Comparison of ENCODE assay signal across 9 mouse cellular contexts in genomic region chr12:111725338-111726121, GRCm38 (mm10). TPM values are rescaled to one million over a fixed set of nuclear protein-coding genes. Genes with fewer than 3 reads are reported as not detected.
DNase-seq lines count a peak whose midpoint lies in the region; ATAC-seq lines count a peak whose summit lies in the region.
"Had no signal": no experiment of that assay in that cellular context is flagged by ENCODE, and none has a peak within 500 bp of the region (broad histone marks: within the 10 kb centered on the region; RNA-seq: fewer than 3 reads in every experiment).

No protein-coding gene starts in this region.

- intact Hi-C loops in heart, postnatal 25 days (cut with DNase I), result no loop called here

- DNase-seq in heart, embryonic 10.5 days (ENCODE audit: low spot score), result no peak
- DNase-seq in heart, postnatal 25 days (ENCODE audit: low spot score), result no peak
- no peak for DNase-seq in thymus, postnatal 4 days
- no peak for DNase-seq in liver, embryonic 11.5 days (ENCODE audit: low spot score)

- peaks cover 44% of the 10 kb centered on the region for H3K36me3 ChIP-seq in heart, embryonic 10.5 days
- H3K36me3 ChIP-seq in embryonic facial prominence, embryonic 15.5 days, result peaks cover 32% of the 10 kb centered on the region
- H3K36me3 ChIP-seq in hindbrain, embryonic 16.5 days (ENCODE audit: control insufficient read depth, insufficient read depth, low read length), result peaks cover 5% of the 10 kb centered on the region; the same call in 1 of the 2 replicates
- peaks cover 40% of the 10 kb centered on the region for H3K36me3 ChIP-seq in midbrain, embryonic 12.5 days
- peaks cover 10% of the 10 kb centered on the region; the same call in 1 of the 2 replicates for H3K36me3 ChIP-seq in liver, embryonic 11.5 days (ENCODE audit: control insufficient read depth, insufficient read depth, low read length)

- no peak overlapping the region for H3K4me2 ChIP-seq in embryonic facial prominence, embryonic 15.5 days (replicated peaks)
- H3K4me2 ChIP-seq in hindbrain, embryonic 16.5 days (ENCODE audit: low read length), result no peak overlapping the region
- no peak overlapping the region for H3K4me2 ChIP-seq in midbrain, embryonic 12.5 days (replicated peaks)
- no peak overlapping the region for H3K4me2 ChIP-seq in liver, embryonic 11.5 days
- H3K4me2 ChIP-seq: limb, embryonic 13.5 days had no signal

- H3K9ac ChIP-seq in embryonic facial prominence, embryonic 15.5 days, result no peak overlapping the region
- H3K9ac ChIP-seq in hindbrain, embryonic 16.5 days (ENCODE audit: low read depth, low read length), result peak overlapping the region; percentile 31; the same call in 1 of the 2 replicates
- H3K9ac ChIP-seq in midbrain, embryonic 12.5 days (replicated peaks), result no peak overlapping the region
- no peak overlapping the region for H3K9ac ChIP-seq in liver, embryonic 11.5 days (ENCODE audit: low read depth, low read length)
- H3K9ac ChIP-seq: limb, embryonic 13.5 days had no signal

- H3K4me3 ChIP-seq in heart, embryonic 10.5 days, result no peak overlapping the region
- no peak overlapping the region for H3K4me3 ChIP-seq in embryonic facial prominence, embryonic 15.5 days (replicated peaks)
- no peak overlapping the region for H3K4me3 ChIP-seq in hindbrain, embryonic 16.5 days (ENCODE audit: low read length)
- H3K4me3 ChIP-seq in midbrain, embryonic 12.5 days, result no peak overlapping the region
- no peak overlapping the region for H3K4me3 ChIP-seq in liver, embryonic 11.5 days (ENCODE audit: low read depth, low read length)
- H3K4me3 ChIP-seq: limb, embryonic 13.5 days had no signal

- no peaks in the 10 kb centered on the region for H3K27me3 ChIP-seq in heart, embryonic 10.5 days (ENCODE audit: insufficient read depth, poor library complexity, severe bottlenecking)
- H3K27me3 ChIP-seq in embryonic facial prominence, embryonic 15.5 days, result no peaks in the 10 kb centered on the region
- no peaks in the 10 kb centered on the region for H3K27me3 ChIP-seq in hindbrain, embryonic 16.5 days (replicated peaks; ENCODE audit: control insufficient read depth, insufficient read depth, low read length)
- no peaks in the 10 kb centered on the region for H3K27me3 ChIP-seq in midbrain, embryonic 12.5 days
- no peaks in the 10 kb centered on the region for H3K27me3 ChIP-seq in liver, embryonic 11.5 days (replicated peaks; ENCODE audit: control insufficient read depth, insufficient read depth, low read length)
- H3K27me3 ChIP-seq: limb, embryonic 13.5 days had no signal

- H3K9me3 ChIP-seq in heart, embryonic 10.5 days, result no peaks in the 10 kb centered on the region
- no peaks in the 10 kb centered on the region for H3K9me3 ChIP-seq in embryonic facial prominence, embryonic 15.5 days (replicated peaks)
- no peaks in the 10 kb centered on the region for H3K9me3 ChIP-seq in hindbrain, embryonic 16.5 days (ENCODE audit: control insufficient read depth, low read length)
- no peaks in the 10 kb centered on the region for H3K9me3 ChIP-seq in midbrain, embryonic 12.5 days
- no peaks in the 10 kb centered on the region for H3K9me3 ChIP-seq in liver, embryonic 11.5 days (ENCODE audit: control insufficient read depth, low read length)
- H3K9me3 ChIP-seq: limb, embryonic 13.5 days had no signal

- no peak for ATAC-seq in embryonic facial prominence, embryonic 15.5 days (ENCODE audit: insufficient number of reproducible peaks, low FRiP score, low TSS enrichment, low read depth)
- ATAC-seq in hindbrain, embryonic 16.5 days, result no peak
- no peak for ATAC-seq in midbrain, embryonic 12.5 days (ENCODE audit: low FRiP score, low read depth)
- ATAC-seq in liver, embryonic 11.5 days (replicated peaks; ENCODE audit: low FRiP score), result no peak
- ATAC-seq in megakaryocyte progenitor cell, adult 5-6 weeks (replicated peaks; ENCODE audit: poor library complexity), result no peak

- H3K4me1 ChIP-seq in heart, embryonic 10.5 days, result peaks cover 17% of the 10 kb centered on the region
- 0 out of 2 replicates have a peak, but pooled peaks cover 3% of the 10 kb centered on the region for H3K4me1 ChIP-seq in embryonic facial prominence, embryonic 15.5 days
- H3K4me1 ChIP-seq in hindbrain, embryonic 16.5 days (ENCODE audit: control insufficient read depth, insufficient read depth, low read depth, low read length), result no peaks in the 10 kb centered on the region; the same call in 1 of the 2 replicates
- H3K4me1 ChIP-seq in midbrain, embryonic 12.5 days, result peaks cover 10% of the 10 kb centered on the region
- no peaks in the 10 kb centered on the region for H3K4me1 ChIP-seq in liver, embryonic 11.5 days (replicated peaks; ENCODE audit: control insufficient read depth, insufficient read depth, low read length)
- H3K4me1 ChIP-seq: limb, embryonic 13.5 days had no signal

- 67% methylated on average over 12 of the region's 12 CpGs for WGBS in heart, embryonic 10.5 days
- WGBS in embryonic facial prominence, embryonic 15.5 days, result 58% methylated on average over 12 of the region's 12 CpGs
- 53% methylated on average over 12 of the region's 12 CpGs for WGBS in hindbrain, embryonic 16.5 days
- WGBS in midbrain, embryonic 12.5 days, result 61% methylated on average over 12 of the region's 12 CpGs
- 76% methylated on average over 12 of the region's 12 CpGs for WGBS in liver, embryonic 11.5 days

- peak overlapping the region; percentile 43; the same call in 1 of the 2 replicates for H3K27ac ChIP-seq in heart, embryonic 10.5 days
- peak overlapping the region; percentile 48 for H3K27ac ChIP-seq in embryonic facial prominence, embryonic 15.5 days (replicated peaks)
- H3K27ac ChIP-seq in hindbrain, embryonic 16.5 days (ENCODE audit: low read depth, low read length), result peak overlapping the region; percentile 68
- peak overlapping the region; percentile 55 for H3K27ac ChIP-seq in midbrain, embryonic 12.5 days (replicated peaks)
- no peak overlapping the region for H3K27ac ChIP-seq in liver, embryonic 11.5 days (ENCODE audit: low read depth, low read length)
- H3K27ac ChIP-seq: limb, embryonic 13.5 days had no signal

RNA-seq across cellular contexts. Expression of gene Apopt1, which starts 12.5 kb away (rescaled TPM):
- 53.3 and 55.2 TPM in 2 replicates for polyA plus RNA-seq in heart, embryonic 10.5 days (2016; fragmentation: Nextera tagmentation; extraction: Ambion mirVana)
- 10 to 100 TPM; 32.1 to 36.4 TPM for total RNA-seq in heart, postnatal 25 days (2021)
- polyA plus RNA-seq in embryonic facial prominence, embryonic 15.5 days (2015; fragmentation: Nextera tagmentation; extraction: Ambion mirVana), result 52.6 and 55.7 TPM in 2 replicates
- polyA plus RNA-seq in hindbrain, embryonic 16.5 days (2015; fragmentation: Nextera tagmentation; extraction: Ambion mirVana), result 52.9 and 54.7 TPM in 2 replicates
- polyA plus RNA-seq in midbrain, embryonic 12.5 days (2016; fragmentation: Nextera tagmentation; extraction: Ambion mirVana), result 52.3 and 57.8 TPM in 2 replicates
- polyA plus RNA-seq in liver, embryonic 11.5 days (2014; fragmentation: Nextera tagmentation; extraction: Ambion mirVana), result 60.3 and 67.7 TPM in 2 replicates
- 67.5 and 72.1 TPM in 2 replicates for total RNA-seq in megakaryocyte progenitor cell, adult 5-6 weeks (2015)
- total RNA-seq in megakaryocyte progenitor cell, adult 5-6 weeks (2017), result 54.7 and 55.7 TPM in 2 replicates

RNA-seq across cellular contexts. Expression of gene Bag5, which starts 12.5 kb away (rescaled TPM):
- polyA plus RNA-seq in heart, embryonic 10.5 days (2016; fragmentation: Nextera tagmentation; extraction: Ambion mirVana), result 43.7 and 47.7 TPM in 2 replicates
- 10 to 100 TPM; 19.4 to 21.2 TPM for total RNA-seq in heart, postnatal 25 days (2021)
- polyA plus RNA-seq in embryonic facial prominence, embryonic 15.5 days (2015; fragmentation: Nextera tagmentation; extraction: Ambion mirVana), result 65.5 and 66.6 TPM in 2 replicates
- polyA plus RNA-seq in hindbrain, embryonic 16.5 days (2015; fragmentation: Nextera tagmentation; extraction: Ambion mirVana), result 65.3 and 65.7 TPM in 2 replicates
- polyA plus RNA-seq in midbrain, embryonic 12.5 days (2016; fragmentation: Nextera tagmentation; extraction: Ambion mirVana), result 62.0 and 64.0 TPM in 2 replicates
- polyA plus RNA-seq in liver, embryonic 11.5 days (2014; fragmentation: Nextera tagmentation; extraction: Ambion mirVana), result 41.0 and 44.7 TPM in 2 replicates
- total RNA-seq in megakaryocyte progenitor cell, adult 5-6 weeks (2015), result 23.6 and 25.8 TPM in 2 replicates
- 29.2 and 46.3 TPM in 2 replicates for total RNA-seq in megakaryocyte progenitor cell, adult 5-6 weeks (2017)

RNA-seq across cellular contexts. Expression of gene Klc1, which starts 33.1 kb away (rescaled TPM):
- polyA plus RNA-seq in heart, embryonic 10.5 days (2016; fragmentation: Nextera tagmentation; extraction: Ambion mirVana), result 109 and 116 TPM in 2 replicates
- total RNA-seq in heart, postnatal 25 days (2021), result 10 to 100 TPM; 94.5 to 95.3 TPM
- polyA plus RNA-seq in embryonic facial prominence, embryonic 15.5 days (2015; fragmentation: Nextera tagmentation; extraction: Ambion mirVana), result 124 and 126 TPM in 2 replicates
- polyA plus RNA-seq in hindbrain, embryonic 16.5 days (2015; fragmentation: Nextera tagmentation; extraction: Ambion mirVana), result 630 and 654 TPM in 2 replicates
- polyA plus RNA-seq in midbrain, embryonic 12.5 days (2016; fragmentation: Nextera tagmentation; extraction: Ambion mirVana), result 382 and 402 TPM in 2 replicates
- 56.8 and 59.3 TPM in 2 replicates for polyA plus RNA-seq in liver, embryonic 11.5 days (2014; fragmentation: Nextera tagmentation; extraction: Ambion mirVana)
- 20.8 and 24.1 TPM in 2 replicates for total RNA-seq in megakaryocyte progenitor cell, adult 5-6 weeks (2015)
- total RNA-seq in megakaryocyte progenitor cell, adult 5-6 weeks (2017), result 37.9 and 76.1 TPM in 2 replicates

RNA-seq across cellular contexts. Expression of gene Trmt61a, which starts 47.6 kb away (rescaled TPM):
- 12.7 and 18.9 TPM in 2 replicates for polyA plus RNA-seq in heart, embryonic 10.5 days (2016; fragmentation: Nextera tagmentation; extraction: Ambion mirVana)
- 1 to 10 TPM; 4.4 to 5.7 TPM for total RNA-seq in heart, postnatal 25 days (2021)
- 13.3 and 15.4 TPM in 2 replicates for polyA plus RNA-seq in embryonic facial prominence, embryonic 15.5 days (2015; fragmentation: Nextera tagmentation; extraction: Ambion mirVana)
- polyA plus RNA-seq in hindbrain, embryonic 16.5 days (2015; fragmentation: Nextera tagmentation; extraction: Ambion mirVana), result 8.8 and 11.1 TPM in 2 replicates
- 11.8 and 13.2 TPM in 2 replicates for polyA plus RNA-seq in midbrain, embryonic 12.5 days (2016; fragmentation: Nextera tagmentation; extraction: Ambion mirVana)
- polyA plus RNA-seq in liver, embryonic 11.5 days (2014; fragmentation: Nextera tagmentation; extraction: Ambion mirVana), result 16.8 and 21.0 TPM in 2 replicates
- 8.6 and 8.8 TPM in 2 replicates for total RNA-seq in megakaryocyte progenitor cell, adult 5-6 weeks (2015)
- total RNA-seq in megakaryocyte progenitor cell, adult 5-6 weeks (2017), result 8.0 and 11.2 TPM in 2 replicates

RNA-seq across cellular contexts. Expression of gene Ckb, which starts 53.4 kb away (rescaled TPM):
- polyA plus RNA-seq in heart, embryonic 10.5 days (2016; fragmentation: Nextera tagmentation; extraction: Ambion mirVana), result 408 and 575 TPM in 2 replicates
- total RNA-seq in heart, postnatal 25 days (2021), result 10 to 100 TPM; 91.2 to 98.8 TPM
- 247 and 255 TPM in 2 replicates for polyA plus RNA-seq in embryonic facial prominence, embryonic 15.5 days (2015; fragmentation: Nextera tagmentation; extraction: Ambion mirVana)
- 1,949 and 2,238 TPM in 2 replicates for polyA plus RNA-seq in hindbrain, embryonic 16.5 days (2015; fragmentation: Nextera tagmentation; extraction: Ambion mirVana)
- polyA plus RNA-seq in midbrain, embryonic 12.5 days (2016; fragmentation: Nextera tagmentation; extraction: Ambion mirVana), result 2,376 and 2,635 TPM in 2 replicates
- polyA plus RNA-seq in liver, embryonic 11.5 days (2014; fragmentation: Nextera tagmentation; extraction: Ambion mirVana), result 91.3 and 94.1 TPM in 2 replicates
- total RNA-seq in megakaryocyte progenitor cell, adult 5-6 weeks (2015), result 0.85 and 1.8 TPM in 2 replicates
- 2.0 and 4.1 TPM in 2 replicates for total RNA-seq in megakaryocyte progenitor cell, adult 5-6 weeks (2017)
